Mouse (Mus musculus) cerebellum, adult 2 months (tissue): Measurements from ENCODE around the gene Oard1. TPM values are rescaled to one million over a fixed set of nuclear protein-coding genes. Genes with fewer than 3 reads are reported as not detected.

Source experiments
- DNase-seq, 2 experiments: peaks; one replicate each; pipeline ENCODE4 v3.0.0; 2021
- H3K27ac ChIP-seq: fragments of 200-500 bp; 2 replicates; pipeline ENCODE4 v1.5.1; 2012; ENCODE audit warnings: low read length, control low read depth, inconsistent platforms; ENCODE audit not compliant: insufficient read depth
- H3K27me3 ChIP-seq: fragments of 200-500 bp; 2 replicates; pipeline ENCODE4 v1.6.1; 2012; ENCODE audit warnings: inconsistent platforms, mild to moderate bottlenecking, low read length, moderate library complexity; ENCODE audit not compliant: control insufficient read depth, insufficient read depth
- H3K4me1 ChIP-seq: fragments of 200-500 bp; 2 replicates; pipeline ENCODE4 v1.6.1; 2011; ENCODE audit warnings: low read length; ENCODE audit not compliant: control insufficient read depth, insufficient read depth
- H3K4me3 ChIP-seq: fragments of 200-500 bp; replicated peaks from 2 replicates; pipeline ENCODE3; 2011; ENCODE audit warnings: mild to moderate bottlenecking, low read depth, low read length, control low read depth; ENCODE audit not compliant: insufficient read depth
- CTCF ChIP-seq: fragments of 200-500 bp; IDR thresholded peaks from 2 replicates; pipeline ENCODE4 v1.5.1; 2011; ENCODE audit warnings: low read depth, mild to moderate bottlenecking, control low read depth, low read length, moderate library complexity, borderline replicate concordance; ENCODE audit not compliant: insufficient read depth
- POLR2A ChIP-seq: fragments of 200-500 bp; IDR thresholded peaks from 2 replicates; pipeline ENCODE4 v1.6.1; 2011; ENCODE audit warnings: low read length, control low read depth, borderline replicate concordance; ENCODE audit not compliant: insufficient read depth
- WGBS: fragments of 180-500 bp; shearing (Covaris S2); methylation state at CpG from one replicate; pipeline ENCODE4 v1.1.7; 2018; 5-methylcytosine and 5-hydroxymethylcytosine counted together
- polyA plus RNA-seq: library from polyadenylated mRNA; depleted of rRNA; stranded (reverse); fragments of >200 nt; gene quantifications from 2 replicates; pipeline ENCODE4 v1.2.3, GENCODE M21; 2012

The Oard1 gene
- polyA plus RNA-seq, 1 experiment, result 27.4 TPM

DNA sequence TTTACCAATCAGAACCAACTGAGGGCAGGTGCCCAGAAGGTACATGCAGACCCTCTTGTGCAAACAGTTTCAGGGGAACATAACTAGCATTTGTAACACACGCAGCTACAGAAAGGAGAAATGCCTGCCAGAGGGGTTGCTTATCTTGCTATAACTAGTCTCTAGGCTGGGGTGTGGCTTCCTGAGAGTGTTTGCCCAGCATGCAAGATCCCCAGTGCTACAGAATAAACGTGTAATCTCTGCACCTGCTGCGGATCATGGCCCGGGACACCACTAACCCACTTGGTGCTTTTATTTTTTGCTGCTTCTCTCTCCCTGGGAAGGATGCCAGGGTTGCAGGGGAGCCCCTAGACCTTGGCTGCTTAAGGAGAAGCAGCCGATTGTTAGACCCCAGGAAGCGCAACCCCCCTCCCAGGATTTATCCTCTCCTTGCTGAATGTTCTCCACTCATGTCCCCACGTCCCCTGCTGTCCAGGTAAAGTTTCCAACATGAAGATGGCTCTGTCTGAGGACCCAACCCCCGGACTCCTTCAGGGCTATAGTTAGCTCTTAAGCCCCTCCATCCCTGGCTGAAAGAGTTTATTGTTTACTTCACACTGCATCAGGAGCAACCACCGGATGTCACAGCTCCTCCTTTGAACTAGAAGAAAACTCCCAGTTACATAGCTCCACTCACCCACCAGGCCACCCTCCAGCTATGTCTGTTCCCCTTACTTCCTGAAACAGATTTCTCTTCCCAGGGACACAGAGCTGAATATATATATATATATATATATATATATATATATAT, 16.2 kb downstream of the Oard1 start:
- no peaks in the 10 kb centered on the region for H3K27me3 ChIP-seq
- H3K4me3 ChIP-seq, result no peak overlapping the region
- no peak for TF ChIP-seq POLR2A
- no peak for TF ChIP-seq CTCF
- no peaks in the 10 kb centered on the region; the same call in 1 of the 2 replicates for H3K4me1 ChIP-seq
- DNase-seq, result no peak
- H3K27ac ChIP-seq, result no peak overlapping the region
- 31% methylated on average over 9 of the region's 9 CpGs for WGBS

DNA sequence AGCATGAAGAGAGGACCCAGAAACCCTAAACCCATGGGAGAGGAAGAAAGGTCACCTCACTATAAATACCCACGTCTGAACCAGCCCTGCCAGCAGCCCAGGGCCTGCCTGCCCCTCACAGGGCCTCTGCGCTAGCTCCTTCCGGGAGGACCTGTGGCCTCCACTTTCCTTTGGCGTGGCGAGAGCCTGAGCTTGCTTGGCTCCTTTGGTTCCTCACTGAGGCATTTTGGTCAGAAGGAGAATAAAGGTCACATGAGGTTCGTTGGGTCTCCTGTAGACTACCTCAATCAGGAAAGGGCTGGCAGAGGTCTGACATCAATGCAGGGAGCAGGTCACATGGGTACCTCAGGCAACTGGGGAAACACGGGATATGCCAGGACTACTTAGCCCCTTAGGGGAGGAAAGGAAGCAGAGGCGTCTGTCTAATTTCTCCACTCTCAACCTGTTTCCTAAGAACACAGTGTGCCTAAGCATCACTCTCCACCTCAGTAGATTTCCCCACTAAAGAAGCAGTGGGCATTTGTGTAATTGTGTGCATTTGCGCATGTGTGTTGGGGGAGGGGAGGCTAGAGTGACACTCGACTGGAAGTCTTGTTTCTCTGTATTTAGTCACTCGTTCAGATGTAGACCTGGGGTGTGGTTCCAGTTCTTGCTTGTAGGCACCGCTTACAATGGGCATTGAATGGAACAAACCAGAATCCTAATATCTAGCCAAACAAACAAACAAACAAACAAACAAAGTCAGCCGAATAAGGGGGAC, 17.4 kb downstream of the Oard1 start:
- no peaks in the 10 kb centered on the region; the same call in 1 of the 2 replicates for H3K4me1 ChIP-seq
- WGBS, result 80% methylated on average over 13 of the region's 13 CpGs
- H3K27me3 ChIP-seq, result no peaks in the 10 kb centered on the region
- TF ChIP-seq CTCF (no peak), POLR2A (no peak)
- no peak for DNase-seq
- H3K27ac ChIP-seq, result no peak overlapping the region
- H3K4me3 ChIP-seq, result no peak overlapping the region

DNA sequence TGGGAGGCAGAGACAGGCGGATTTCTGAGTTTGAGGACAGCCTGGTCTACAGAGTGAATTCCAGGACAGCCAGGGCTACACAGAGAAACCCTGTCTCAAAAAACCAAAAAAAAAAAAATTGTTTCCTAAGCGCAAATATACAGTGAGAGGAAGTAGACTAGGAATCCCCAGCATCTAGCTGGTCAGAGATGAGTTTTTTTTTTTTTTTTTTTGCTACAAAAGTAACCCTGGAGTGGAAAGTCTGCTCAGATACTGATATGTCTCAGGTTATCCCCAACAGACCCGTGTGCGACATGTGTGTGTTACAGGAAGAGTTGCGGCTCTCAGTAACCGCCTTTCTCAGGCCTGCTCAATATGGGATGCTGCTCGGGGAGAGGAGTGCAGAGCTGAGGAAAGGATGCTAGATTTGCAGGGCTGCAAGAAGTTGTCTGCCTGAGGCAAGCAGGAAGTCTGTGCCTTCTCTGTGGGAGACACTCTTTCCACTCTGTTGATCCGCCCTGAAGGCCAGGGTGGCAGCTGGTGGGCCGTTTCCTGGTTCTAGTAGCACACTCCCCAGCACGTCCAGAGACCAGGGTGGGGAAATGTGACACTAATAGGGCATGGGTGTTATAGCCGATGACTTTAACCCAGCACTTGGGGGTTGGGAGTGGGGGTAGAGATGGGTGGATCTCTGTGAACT, 18.2 kb downstream of the Oard1 start:
- TF ChIP-seq POLR2A (no peak), CTCF (no peak)
- no peak overlapping the region for H3K4me3 ChIP-seq
- no peak for DNase-seq
- WGBS, result 62% methylated on average over 11 of the region's 11 CpGs
- H3K4me1 ChIP-seq, result no peaks in the 10 kb centered on the region; the same call in 1 of the 2 replicates
- no peak overlapping the region for H3K27ac ChIP-seq
- H3K27me3 ChIP-seq, result no peaks in the 10 kb centered on the region

GRCm38 (mm10) chr17:48430394-48430793, 20.6 kb downstream of the Oard1 start:
- Histone ChIP-seq H3K4me3 (no peak overlapping the region), H3K4me1 (no peaks in the 10 kb centered on the region; the same call in 1 of the 2 replicates), H3K27me3 (no peaks in the 10 kb centered on the region), H3K27ac (no peak overlapping the region)
- TF ChIP-seq POLR2A, result no peak
- no peak for TF ChIP-seq CTCF
- DNase-seq, result no peak
- WGBS, result 69% methylated on average over 5 of the region's 5 CpGs

DNA sequence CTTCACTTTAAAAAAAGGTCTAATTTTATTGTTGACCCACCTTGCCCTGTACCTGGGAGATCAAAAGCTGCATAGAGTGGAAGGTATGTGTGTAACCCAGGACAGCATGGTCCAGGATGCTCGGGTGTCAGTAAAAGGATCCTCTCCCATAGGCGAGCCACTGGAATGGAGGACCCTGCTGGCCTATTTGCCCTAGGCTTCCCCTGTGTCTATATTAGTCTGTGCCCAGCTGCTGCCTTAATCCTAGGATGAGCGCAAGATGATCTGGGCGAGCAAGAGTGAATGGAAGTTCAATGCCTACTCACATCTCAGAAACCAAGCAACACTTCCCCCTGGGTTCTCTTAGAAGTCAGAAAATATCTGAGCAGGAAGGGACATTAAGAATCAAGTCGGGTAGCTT, 21.2 kb downstream of the Oard1 start:
- 92% methylated on average over 5 of the region's 5 CpGs for WGBS
- no peak for TF ChIP-seq POLR2A
- no peak for TF ChIP-seq CTCF
- no peak overlapping the region for H3K27ac ChIP-seq
- DNase-seq, result no peak
- H3K4me1 ChIP-seq, result no peaks in the 10 kb centered on the region; the same call in 1 of the 2 replicates
- H3K4me3 ChIP-seq, result no peak overlapping the region
- H3K27me3 ChIP-seq, result no peaks in the 10 kb centered on the region

DNA sequence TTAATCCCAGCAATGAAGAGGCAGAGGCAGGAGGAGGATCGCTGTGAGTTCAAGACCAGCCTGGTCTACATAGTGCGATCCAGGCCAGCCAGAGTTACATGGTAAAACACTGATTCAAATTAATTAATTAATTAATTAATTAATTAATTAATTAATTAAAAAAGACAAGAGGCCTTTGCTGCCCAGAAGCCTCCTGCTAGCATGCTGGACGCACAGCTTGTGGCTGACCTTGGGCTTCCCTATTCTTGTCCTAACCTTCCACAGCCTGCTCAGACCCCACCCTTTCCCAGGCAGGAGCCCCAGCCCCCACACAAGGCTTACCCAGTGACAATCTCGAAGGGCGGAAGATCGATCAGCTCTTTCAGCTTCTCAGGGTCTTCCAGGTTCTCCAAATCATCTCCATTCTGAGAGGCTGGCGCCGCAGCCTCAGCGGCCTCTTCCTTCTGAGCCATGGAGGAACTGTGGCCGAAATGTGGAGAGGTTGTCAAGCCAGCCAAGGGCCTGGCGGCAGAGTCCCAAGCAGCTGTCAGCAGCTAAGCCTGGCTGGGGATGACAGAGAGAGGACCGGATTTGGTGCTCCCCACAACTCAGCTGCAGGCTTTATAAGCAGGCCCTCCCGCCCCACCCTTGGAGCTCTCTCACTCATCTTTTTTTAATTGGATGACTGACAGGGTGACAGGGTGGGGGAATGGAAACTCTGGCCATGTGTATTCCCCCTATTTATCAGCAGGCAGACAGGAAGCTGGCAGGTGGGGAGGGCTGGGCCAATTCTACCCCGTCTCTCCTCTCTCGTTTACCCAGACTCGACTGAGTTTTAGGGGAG, 22.6 kb downstream of the Oard1 start, which contains the start of gene Apobec2:
Gene Apobec2 (minus strand): TSS at position 773 of the 823 bp plus-strand sequence.
- no peak within 1 kb of the TSS for H3K4me3 ChIP-seq
- no peak for TF ChIP-seq POLR2A
- no peak for TF ChIP-seq CTCF
- DNase-seq, result no peak
- WGBS, result 67% methylated on average over 16 of the region's 16 CpGs
- no peak within 1 kb of the TSS for H3K27ac ChIP-seq
- H3K4me1 ChIP-seq, result no peaks in the 10 kb centered on the region; the same call in 1 of the 2 replicates
- H3K27me3 ChIP-seq, result no peaks in the 10 kb centered on the region
